Mouse (Mus musculus) hindbrain, embryonic 14.5 days (tissue): ENCODE data around the gene Cps1. TPM values are rescaled to one million over a fixed set of nuclear protein-coding genes. Genes with fewer than 3 reads are reported as not detected.

ENCODE experiments used
- ATAC-seq: fragments of 200-750 bp; cut with Nextera tagmentation; 2 replicates; pipeline ENCODE4 v1.8.0; 2017; ENCODE audit warnings: moderate number of reproducible peaks, mild to moderate bottlenecking, moderate TSS enrichment, moderate library complexity; ENCODE audit not compliant: low FRiP score
- DNase-seq: peaks from one replicate; pipeline ENCODE4 v3.0.0-alpha.2; 2015; ENCODE audit warnings: low spot score
- H3K27ac ChIP-seq: fragments of 300-500 bp; sonication (generic); 2 replicates; pipeline ENCODE4 v1.5.1; 2014; ENCODE audit warnings: mild to moderate bottlenecking, moderate library complexity
- H3K27me3 ChIP-seq: fragments of 300-500 bp; sonication (generic); 2 replicates; pipeline ENCODE4 v1.6.1; 2014; ENCODE audit warnings: mild to moderate bottlenecking, low read length, mixed read lengths; ENCODE audit not compliant: control insufficient read depth, insufficient read depth
- H3K36me3 ChIP-seq: fragments of 300-500 bp; sonication (generic); replicated peaks from 2 replicates; pipeline ENCODE4 v1.6.1; 2014; ENCODE audit not compliant: control insufficient read depth, insufficient read depth
- H3K4me1 ChIP-seq: fragments of 300-500 bp; sonication (generic); replicated peaks from 2 replicates; pipeline ENCODE4 v1.6.1; 2014; ENCODE audit warnings: antibody characterized with exemption, low read length, mixed read lengths; ENCODE audit not compliant: control insufficient read depth, insufficient read depth
- H3K4me2 ChIP-seq: fragments of 300-500 bp; sonication (generic); replicated peaks from 2 replicates; pipeline ENCODE4 v1.6.1; 2014; ENCODE audit warnings: mild to moderate bottlenecking, moderate library complexity
- H3K4me3 ChIP-seq: fragments of 300-500 bp; sonication (generic); replicated peaks from 2 replicates; pipeline ENCODE4 v1.5.1; 2014; ENCODE audit warnings: mild to moderate bottlenecking, low read length
- H3K9ac ChIP-seq: fragments of 300-500 bp; sonication (generic); 2 replicates; pipeline ENCODE4 v1.6.1; 2014
- H3K9me3 ChIP-seq: fragments of 300-500 bp; sonication (generic); 2 replicates; pipeline ENCODE4 v1.6.1; 2016; ENCODE audit warnings: low read length; ENCODE audit not compliant: control insufficient read depth
- WGBS: fragments of 180-500 bp; shearing (Covaris S2); extraction: QIAGEN DNeasy Blood & Tissue Kit; methylation state at CpG from one replicate; pipeline ENCODE4 v1.1.7; 2014; 5-methylcytosine and 5-hydroxymethylcytosine counted together
- polyA plus RNA-seq: library from polyadenylated mRNA; unstranded; fragments of >200 nt; fragmentation: Nextera tagmentation; extraction: Ambion mirVana; gene quantifications from 2 replicates; pipeline ENCODE4 v1.2.1, GENCODE M21; 2014

The Cps1 gene
- polyA plus RNA-seq, 1 experiment from 2014 or later: 0.28 TPM

DNA sequence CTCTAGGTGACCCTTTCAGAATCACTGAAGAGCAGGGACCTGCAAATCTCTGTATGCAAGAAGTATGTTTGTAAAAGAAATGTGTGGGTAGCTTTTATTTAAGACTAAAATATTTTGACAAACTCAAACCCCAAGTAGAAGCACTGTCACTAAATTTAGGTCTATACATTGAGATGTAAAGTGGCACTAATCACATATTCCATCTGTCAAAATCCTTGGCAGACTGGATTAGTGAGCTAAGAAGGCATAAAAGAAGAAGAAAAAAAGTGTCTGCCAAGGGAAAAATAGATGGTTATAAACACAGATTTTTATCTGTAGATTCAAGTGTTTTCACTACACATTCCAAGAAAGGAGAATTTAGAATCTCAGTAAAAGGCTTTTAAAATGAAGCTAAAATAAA lies 145.6 kb downstream of the Cps1 start:
- Histone ChIP-seq H3K9ac (no peak overlapping the region), H3K27ac (no peak overlapping the region), H3K36me3 (no peaks in the 10 kb centered on the region), H3K27me3 (no peaks in the 10 kb centered on the region), H3K4me1 (no peaks in the 10 kb centered on the region), H3K4me3 (no peak overlapping the region), H3K9me3 (no peaks in the 10 kb centered on the region), H3K4me2 (no peak overlapping the region)
- no peak for ATAC-seq
- no peak for DNase-seq

DNA sequence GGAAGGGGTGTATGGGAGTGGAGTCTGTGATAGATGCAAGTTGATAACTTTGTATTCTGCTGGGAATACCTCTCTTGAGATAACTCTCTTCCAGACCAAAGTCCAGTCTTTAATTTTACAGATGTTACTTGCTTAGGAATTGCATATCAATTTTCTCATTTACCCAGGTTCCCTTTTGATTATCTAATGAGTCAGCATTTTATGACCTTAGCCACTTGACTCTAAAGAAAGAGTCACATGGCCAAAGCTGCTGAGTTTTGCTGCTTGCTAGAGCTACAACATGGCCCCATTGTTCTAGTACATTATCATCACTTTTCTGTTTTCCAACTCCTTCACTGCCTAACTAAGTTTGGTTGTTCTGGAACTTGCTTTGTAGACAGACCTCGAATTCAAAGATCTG lies 153.4 kb downstream of the Cps1 start:
- Histone ChIP-seq H3K36me3 (no peaks in the 10 kb centered on the region), H3K9me3 (no peaks in the 10 kb centered on the region), H3K27me3 (no peaks in the 10 kb centered on the region), H3K27ac (no peak overlapping the region), H3K4me1 (no peaks in the 10 kb centered on the region), H3K4me2 (no peak overlapping the region), H3K9ac (no peak overlapping the region), H3K4me3 (no peak overlapping the region)
- WGBS: 86% methylated on average over 1 of the region's 1 CpGs
- no peak for DNase-seq
- ATAC-seq: no peak

Other genes with a start within 250 kb of the Cps1 start
- 0.27 and 1.6 TPM in 2 replicates for gene Myl1, start 177.6 kb upstream of the Cps1 start, polyA plus RNA-seq
- gene Lancl1, start 84.2 kb upstream of the Cps1 start, polyA plus RNA-seq: 196 and 197 TPM in 2 replicates